Mouse (Mus musculus) kidney, embryonic 15.5 days (tissue): ENCODE results near the gene Gm47955. TPM values are rescaled to one million over a fixed set of nuclear protein-coding genes. Genes with fewer than 3 reads are reported as not detected.
"Not testable (repeated sequence)": the region's sequence is repeated elsewhere in the genome, so short reads cannot be mapped to it uniquely, and the experiment has no call there.

ENCODE experiments used
- ATAC-seq: fragments of 200-750 bp; cut with Nextera tagmentation; replicated peaks from 2 replicates; pipeline ENCODE4 v1.8.0; 2017; ENCODE audit warnings: moderate TSS enrichment; ENCODE audit not compliant: low FRiP score
- H3K27ac ChIP-seq: fragments of 300-500 bp; sonication (generic); 2 replicates; pipeline ENCODE4 v1.5.1; 2015; ENCODE audit warnings: mild to moderate bottlenecking, inconsistent platforms
- H3K27me3 ChIP-seq: fragments of 300-500 bp; sonication (generic); 2 replicates; pipeline ENCODE4 v1.6.1; 2015; ENCODE audit warnings: inconsistent platforms
- H3K36me3 ChIP-seq: fragments of 300-500 bp; sonication (generic); 2 replicates; pipeline ENCODE4 v1.6.1; 2015; ENCODE audit warnings: inconsistent platforms
- H3K4me1 ChIP-seq: fragments of 300-500 bp; sonication (generic); 2 replicates; pipeline ENCODE4 v1.6.1; 2015; ENCODE audit warnings: inconsistent platforms
- H3K4me2 ChIP-seq: fragments of 300-500 bp; sonication (generic); 2 replicates; pipeline ENCODE4 v1.6.1; 2015; ENCODE audit warnings: moderate library complexity, mild to moderate bottlenecking, inconsistent platforms
- H3K4me3 ChIP-seq: fragments of 300-500 bp; sonication (generic); replicated peaks from 2 replicates; pipeline ENCODE4 v1.5.1; 2015; ENCODE audit warnings: mild to moderate bottlenecking, inconsistent platforms
- H3K9ac ChIP-seq: fragments of 300-500 bp; sonication (generic); 2 replicates; pipeline ENCODE4 v1.6.1; 2015; ENCODE audit warnings: mild to moderate bottlenecking, inconsistent platforms
- H3K9me3 ChIP-seq: fragments of 300-500 bp; sonication (generic); replicated peaks from 2 replicates; pipeline ENCODE4 v1.6.1; 2016; ENCODE audit warnings: inconsistent platforms
- WGBS: fragments of 180-500 bp; shearing (Covaris S2); methylation state at CpG from one replicate; pipeline ENCODE4 v1.1.7; 2015; ENCODE audit warnings: mixed read lengths; 5-methylcytosine and 5-hydroxymethylcytosine counted together
- polyA plus RNA-seq: library from polyadenylated mRNA; unstranded; fragments of >200 nt; fragmentation: Nextera tagmentation; extraction: Ambion mirVana; gene quantifications from 2 replicates; pipeline ENCODE4 v1.2.1, GENCODE M21; 2015

Gm47955 gene
- polyA plus RNA-seq, result not detected in 2 replicates

GRCm38 (mm10) chr1:82959870-82960385 lies at the start of gene Gm47955:
Gene Gm47955 (plus strand): TSS chr1:82960286.
- no peak for ATAC-seq
- Histone ChIP-seq H3K4me1 (no peaks in the 10 kb centered on the region), H3K27me3 (no peaks in the 10 kb centered on the region), H3K36me3 (no peaks in the 10 kb centered on the region), H3K27ac (no peak within 1 kb of the TSS), H3K9ac (no peak within 1 kb of the TSS), H3K9me3 (no peaks in the 10 kb centered on the region), H3K4me2 (no peak within 1 kb of the TSS), H3K4me3 (no peak within 1 kb of the TSS)
- WGBS, result 85% methylated on average over 11 of the region's 11 CpGs

GRCm38 (mm10) chr1:82913025-82913424 lies 47.1 kb upstream of the Gm47955 start, which contains the start of gene A030005L19Rik:
Gene A030005L19Rik (plus strand): TSS chr1:82913325.
- Histone ChIP-seq H3K9ac (no peak within 1 kb of the TSS), H3K4me2 (no peak within 1 kb of the TSS), H3K4me1 (no peaks in the 10 kb centered on the region), H3K27me3 (no peaks in the 10 kb centered on the region), H3K4me3 (no peak within 1 kb of the TSS), H3K27ac (no peak within 1 kb of the TSS), H3K9me3 (no peaks in the 10 kb centered on the region), H3K36me3 (no peaks in the 10 kb centered on the region)
- WGBS, result 91% methylated on average over 3 of the region's 3 CpGs
- ATAC-seq, result no peak

GRCm38 (mm10) chr1:82913434-82913833 lies 46.7 kb upstream of the Gm47955 start:
- not testable (repeated sequence) for H3K4me2 ChIP-seq, H3K27ac ChIP-seq, H3K36me3 ChIP-seq, H3K4me3 ChIP-seq, H3K27me3 ChIP-seq, ATAC-seq, H3K9me3 ChIP-seq, H3K4me1 ChIP-seq, H3K9ac ChIP-seq
- 98% methylated on average over 5 of the region's 5 CpGs for WGBS

- 78% methylated on average over 6 of the region's 6 CpGs for WGBS
Observed at GRCm38 (mm10) chr1:82924650-82925049, 35.4 kb upstream of the Gm47955 start, which contains the start of gene A030014E15Rik. Gene A030014E15Rik (plus strand): TSS chr1:82924917.

GRCm38 (mm10) chr1:82930558-82930957 lies 29.5 kb upstream of the Gm47955 start:
- not testable (repeated sequence) for ATAC-seq, H3K9me3 ChIP-seq, H3K27ac ChIP-seq, H3K4me2 ChIP-seq, H3K9ac ChIP-seq, H3K27me3 ChIP-seq, H3K4me1 ChIP-seq, H3K36me3 ChIP-seq, H3K4me3 ChIP-seq
- 78% methylated on average over 3 of the region's 3 CpGs for whole genome bisulfite sequencing

More at GRCm38 (mm10) chr1:82924650-82925049, 35.4 kb upstream of the Gm47955 start, which contains the start of gene A030014E15Rik:
- H3K4me3 ChIP-seq, result no peak within 1 kb of the TSS
- H3K36me3 ChIP-seq, result no peaks in the 10 kb centered on the region
- no peaks in the 10 kb centered on the region for H3K9me3 ChIP-seq
- H3K4me1 ChIP-seq, result no peaks in the 10 kb centered on the region
- H3K27me3 ChIP-seq, result no peaks in the 10 kb centered on the region
- H3K9ac ChIP-seq, result no peak within 1 kb of the TSS
- H3K27ac ChIP-seq, result no peak within 1 kb of the TSS
- no peak for ATAC-seq
- H3K4me2 ChIP-seq, result no peak within 1 kb of the TSS

- not testable (repeated sequence) for H3K4me3 ChIP-seq, H3K9me3 ChIP-seq, H3K9ac ChIP-seq, H3K27ac ChIP-seq, H3K27me3 ChIP-seq, H3K4me2 ChIP-seq, H3K4me1 ChIP-seq, ATAC-seq, H3K36me3 ChIP-seq
- no CpG with 5 or more reads among the region's 6 CpGs for WGBS
Observed at GRCm38 (mm10) chr1:82931326-82931725, 28.8 kb upstream of the Gm47955 start, which contains the start of gene Gm6217. Gene Gm6217 (minus strand): TSS chr1:82931399.

- H3K4me3 ChIP-seq, result no peak overlapping the region
- H3K4me1 ChIP-seq, result no peaks in the 10 kb centered on the region
- no peaks in the 10 kb centered on the region for H3K27me3 ChIP-seq
- no peak overlapping the region for H3K9ac ChIP-seq
- WGBS, result 94% methylated on average over 5 of the region's 5 CpGs
- H3K27ac ChIP-seq, result no peak overlapping the region
- H3K9me3 ChIP-seq, result no peaks in the 10 kb centered on the region; the same call in 1 of the 2 replicates
- ATAC-seq, result no peak
- H3K36me3 ChIP-seq, result no peaks in the 10 kb centered on the region
- H3K4me2 ChIP-seq, result no peak overlapping the region
Observed at GRCm38 (mm10) chr1:82938666-82939065, 21.4 kb upstream of the Gm47955 start.

- not testable (repeated sequence) for H3K4me1 ChIP-seq, H3K4me3 ChIP-seq, H3K27ac ChIP-seq, H3K4me2 ChIP-seq, H3K36me3 ChIP-seq, ATAC-seq, H3K9me3 ChIP-seq, H3K27me3 ChIP-seq, H3K9ac ChIP-seq
- WGBS, result 86% methylated on average over 2 of the region's 2 CpGs
Observed at GRCm38 (mm10) chr1:82942505-82942904, 17.6 kb upstream of the Gm47955 start.

- not testable (repeated sequence) for H3K9ac ChIP-seq, H3K36me3 ChIP-seq, H3K4me3 ChIP-seq, H3K27me3 ChIP-seq, H3K9me3 ChIP-seq, H3K4me1 ChIP-seq, H3K4me2 ChIP-seq, H3K27ac ChIP-seq, ATAC-seq
- WGBS, result no CpG with 5 or more reads among the region's 6 CpGs
Observed at GRCm38 (mm10) chr1:82943295-82943694, 16.8 kb upstream of the Gm47955 start, which contains the start of gene A030003K21Rik. Gene A030003K21Rik (minus strand): TSS chr1:82943388.

GRCm38 (mm10) chr1:82946029-82946428 lies 14.1 kb upstream of the Gm47955 start:
- 100% methylated on average over 2 of the region's 2 CpGs for WGBS
- not testable (repeated sequence) for ATAC-seq

GRCm38 (mm10) chr1:82948601-82949000 lies 11.5 kb upstream of the Gm47955 start:
- Histone ChIP-seq H3K27ac (no peak overlapping the region), H3K4me1 (no peaks in the 10 kb centered on the region), H3K4me2 (no peak overlapping the region), H3K4me3 (no peak overlapping the region), H3K9ac (no peak overlapping the region), H3K36me3 (no peaks in the 10 kb centered on the region), H3K9me3 (no peaks in the 10 kb centered on the region), H3K27me3 (no peaks in the 10 kb centered on the region)
- WGBS, result 87% methylated on average over 2 of the region's 2 CpGs
- no peak for ATAC-seq

More at GRCm38 (mm10) chr1:82946029-82946428, 14.1 kb upstream of the Gm47955 start:
- H3K4me1 ChIP-seq, H3K4me2 ChIP-seq, H3K9me3 ChIP-seq, H3K27me3 ChIP-seq, H3K36me3 ChIP-seq, H3K4me3 ChIP-seq, H3K9ac ChIP-seq, H3K27ac ChIP-seq: not testable (repeated sequence)

- H3K9ac ChIP-seq, ATAC-seq, H3K27me3 ChIP-seq, H3K4me3 ChIP-seq, H3K4me2 ChIP-seq, H3K9me3 ChIP-seq, H3K27ac ChIP-seq, H3K4me1 ChIP-seq, H3K36me3 ChIP-seq: not testable (repeated sequence)
Observed at GRCm38 (mm10) chr1:82955913-82956312, 4.2 kb upstream of the Gm47955 start, which contains the start of gene Gm7544. Gene Gm7544 (minus strand): TSS chr1:82956013.

GRCm38 (mm10) chr1:82966413-82966812 lies 6.3 kb downstream of the Gm47955 start:
- H3K27ac ChIP-seq, result no peak overlapping the region
- no peaks in the 10 kb centered on the region for H3K9me3 ChIP-seq
- no peak overlapping the region for H3K9ac ChIP-seq
- no peaks in the 10 kb centered on the region for H3K4me1 ChIP-seq
- WGBS, result 70% methylated on average over 3 of the region's 3 CpGs
- ATAC-seq, result no peak
- H3K4me2 ChIP-seq, result no peak overlapping the region
- no peaks in the 10 kb centered on the region for H3K36me3 ChIP-seq
- H3K27me3 ChIP-seq, result no peaks in the 10 kb centered on the region
- H3K4me3 ChIP-seq, result no peak overlapping the region
